Mouse (Mus musculus): ENCODE results near the gene Tacc2. TPM values are rescaled to one million over a fixed set of nuclear protein-coding genes. Genes with fewer than 3 reads are reported as not detected.

The Tacc2 gene
- polyA plus RNA-seq, 1 experiment: 72.2 TPM

- H3K27me3 ChIP-seq (replicated peaks; ENCODE audit: control insufficient read depth, insufficient read depth, low read length): no peaks in the 10 kb centered on the region
- no peak for DNase-seq
- peaks cover 6% of the 10 kb centered on the region; the same call in 1 of the 2 replicates for H3K4me1 ChIP-seq (ENCODE audit: control insufficient read depth, insufficient read depth, low read length)
- TF ChIP-seq POLR2A (IDR thresholded peaks at IDR 0.05; ENCODE audit: low read depth, low read length) (no peak), CTCF (conservative IDR thresholded peaks at IDR 0.05; ENCODE audit: insufficient read depth, insufficient read length, low read depth, low read length) (no peak)
- H3K36me3 ChIP-seq (ENCODE audit: control insufficient read depth, insufficient read depth, low read length): peaks cover 1% of the 10 kb centered on the region
- H3K27ac ChIP-seq (ENCODE audit: insufficient read depth, low read depth, low read length): no peak overlapping the region
- 77% methylated on average over 7 of the region's 7 CpGs for whole genome bisulfite sequencing
- no peak overlapping the region for H3K4me3 ChIP-seq (ENCODE audit: insufficient read depth, low read depth, low read length)
Measured at GRCm38 (mm10) chr7:130731792-130732191, 154.6 kb downstream of the Tacc2 start.

- Histone ChIP-seq H3K27ac (ENCODE audit: insufficient read depth, low read depth, low read length) (no peak overlapping the region; the same call in 1 of the 2 replicates), H3K36me3 (ENCODE audit: control insufficient read depth, insufficient read depth, low read length) (peaks cover 1% of the 10 kb centered on the region), H3K4me3 (ENCODE audit: insufficient read depth, low read depth, low read length) (no peak overlapping the region), H3K27me3 (replicated peaks; ENCODE audit: control insufficient read depth, insufficient read depth, low read length) (no peaks in the 10 kb centered on the region), H3K4me1 (ENCODE audit: control insufficient read depth, insufficient read depth, low read length) (peaks cover 6% of the 10 kb centered on the region; the same call in 1 of the 2 replicates)
- 35% methylated on average over 6 of the region's 6 CpGs for WGBS
- TF ChIP-seq POLR2A (IDR thresholded peaks at IDR 0.05; ENCODE audit: low read depth, low read length): no peak
- peak; percentile 85 for DNase-seq
Measured at GRCm38 (mm10) chr7:130732908-130733307, 155.7 kb downstream of the Tacc2 start.

- H3K27ac ChIP-seq (ENCODE audit: insufficient read depth, low read depth, low read length): no peak overlapping the region
- DNase-seq: no peak
- H3K27me3 ChIP-seq (replicated peaks; ENCODE audit: control insufficient read depth, insufficient read depth, low read length): no peaks in the 10 kb centered on the region
- no peak for TF ChIP-seq POLR2A (IDR thresholded peaks at IDR 0.05; ENCODE audit: low read depth, low read length)
- TF ChIP-seq CTCF (conservative IDR thresholded peaks at IDR 0.05; ENCODE audit: insufficient read depth, insufficient read length, low read depth, low read length): no peak
- 87% methylated on average over 8 of the region's 8 CpGs for WGBS
- H3K4me1 ChIP-seq (ENCODE audit: control insufficient read depth, insufficient read depth, low read length): peaks cover 6% of the 10 kb centered on the region; the same call in 1 of the 2 replicates
- no peak overlapping the region for H3K4me3 ChIP-seq (ENCODE audit: insufficient read depth, low read depth, low read length)
- H3K36me3 ChIP-seq (ENCODE audit: control insufficient read depth, insufficient read depth, low read length): peaks cover 1% of the 10 kb centered on the region
Measured at GRCm38 (mm10) chr7:130733423-130733822, 156.2 kb downstream of the Tacc2 start.

GRCm38 (mm10) chr7:130734195-130734787 is 157.1 kb downstream of the Tacc2 start:
- no peak overlapping the region for H3K27ac ChIP-seq (ENCODE audit: insufficient read depth, low read depth, low read length)
- H3K36me3 ChIP-seq (ENCODE audit: control insufficient read depth, insufficient read depth, low read length): peaks cover 1% of the 10 kb centered on the region
- no peaks in the 10 kb centered on the region for H3K27me3 ChIP-seq (replicated peaks; ENCODE audit: control insufficient read depth, insufficient read depth, low read length)
- peaks cover 6% of the 10 kb centered on the region; the same call in 1 of the 2 replicates for H3K4me1 ChIP-seq (ENCODE audit: control insufficient read depth, insufficient read depth, low read length)
- DNase-seq: no peak
- TF ChIP-seq CTCF (conservative IDR thresholded peaks at IDR 0.05; ENCODE audit: insufficient read depth, insufficient read length, low read depth, low read length) (0 out of 2 replicates have a peak, but pooled peaks have one; percentile 20), POLR2A (IDR thresholded peaks at IDR 0.05; ENCODE audit: low read depth, low read length) (no peak)
- no peak overlapping the region for H3K4me3 ChIP-seq (ENCODE audit: insufficient read depth, low read depth, low read length)
- WGBS: 98% methylated on average over 2 of the region's 2 CpGs

GRCm38 (mm10) chr7:130741099-130741498 is 163.9 kb downstream of the Tacc2 start:
- WGBS: 81% methylated on average over 4 of the region's 4 CpGs

GRCm38 (mm10) chr7:130743239-130744025 is 166.2 kb downstream of the Tacc2 start:
- Histone ChIP-seq H3K4me3 (ENCODE audit: insufficient read depth, low read depth, low read length) (no peak overlapping the region), H3K27me3 (replicated peaks; ENCODE audit: control insufficient read depth, insufficient read depth, low read length) (no peaks in the 10 kb centered on the region), H3K4me1 (ENCODE audit: control insufficient read depth, insufficient read depth, low read length) (no peaks in the 10 kb centered on the region), H3K36me3 (ENCODE audit: control insufficient read depth, insufficient read depth, low read length) (peaks cover 6% of the 10 kb centered on the region; the same call in 1 of the 2 replicates), H3K27ac (ENCODE audit: insufficient read depth, low read depth, low read length) (no peak overlapping the region)
- TF ChIP-seq CTCF (conservative IDR thresholded peaks at IDR 0.05; ENCODE audit: insufficient read depth, insufficient read length, low read depth, low read length): no peak
- TF ChIP-seq POLR2A (IDR thresholded peaks at IDR 0.05; ENCODE audit: low read depth, low read length): no peak
- no peak for DNase-seq
- WGBS: 82% methylated on average over 9 of the region's 9 CpGs

More at GRCm38 (mm10) chr7:130741099-130741498, 163.9 kb downstream of the Tacc2 start:
- Histone ChIP-seq H3K27ac (ENCODE audit: insufficient read depth, low read depth, low read length) (no peak overlapping the region), H3K4me3 (ENCODE audit: insufficient read depth, low read depth, low read length) (no peak overlapping the region), H3K36me3 (ENCODE audit: control insufficient read depth, insufficient read depth, low read length) (peaks cover 6% of the 10 kb centered on the region; the same call in 1 of the 2 replicates), H3K4me1 (ENCODE audit: control insufficient read depth, insufficient read depth, low read length) (no peaks in the 10 kb centered on the region), H3K27me3 (replicated peaks; ENCODE audit: control insufficient read depth, insufficient read depth, low read length) (no peaks in the 10 kb centered on the region)
- no peak for DNase-seq
- no peak for TF ChIP-seq POLR2A (IDR thresholded peaks at IDR 0.05; ENCODE audit: low read depth, low read length)
- no peak for TF ChIP-seq CTCF (conservative IDR thresholded peaks at IDR 0.05; ENCODE audit: insufficient read depth, insufficient read length, low read depth, low read length)

DNA sequence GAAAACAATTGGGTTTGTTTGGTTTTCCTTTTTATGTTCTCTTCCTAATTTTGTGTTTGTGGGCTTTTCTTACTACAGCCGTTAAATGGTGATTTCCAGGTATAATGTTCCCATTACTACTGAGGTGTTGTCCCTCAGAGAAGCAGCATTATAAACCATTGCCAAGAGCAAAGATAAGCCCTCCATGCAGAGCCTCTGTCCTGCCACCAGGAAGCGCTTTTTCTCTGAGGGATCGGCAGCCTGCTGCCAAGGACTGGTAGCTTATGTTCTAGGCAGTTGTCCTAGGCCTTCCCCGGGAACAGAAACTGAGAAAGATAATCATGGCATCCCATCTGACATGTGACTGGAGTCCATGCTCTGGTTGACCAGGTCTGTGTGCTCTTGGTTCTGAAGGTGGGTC is 171.9 kb downstream of the Tacc2 start:
- no peaks in the 10 kb centered on the region for H3K27me3 ChIP-seq (replicated peaks; ENCODE audit: control insufficient read depth, insufficient read depth, low read length)
- no peak for DNase-seq
- H3K4me3 ChIP-seq (ENCODE audit: insufficient read depth, low read depth, low read length): no peak overlapping the region
- no peak overlapping the region for H3K27ac ChIP-seq (ENCODE audit: insufficient read depth, low read depth, low read length)
- WGBS: 93% methylated on average over 4 of the region's 4 CpGs
- no peaks in the 10 kb centered on the region for H3K4me1 ChIP-seq (ENCODE audit: control insufficient read depth, insufficient read depth, low read length)
- peaks cover 4% of the 10 kb centered on the region; the same call in 1 of the 2 replicates for H3K36me3 ChIP-seq (ENCODE audit: control insufficient read depth, insufficient read depth, low read length)
- TF ChIP-seq POLR2A (IDR thresholded peaks at IDR 0.05; ENCODE audit: low read depth, low read length) (no peak), CTCF (conservative IDR thresholded peaks at IDR 0.05; ENCODE audit: insufficient read depth, insufficient read length, low read depth, low read length) (no peak)

Measured in kidney, adult 2 months (tissue).